Mouse (Mus musculus) embryonic facial prominence, embryonic 10.5 days (tissue): ENCODE data around the gene Arl10. TPM values are rescaled to one million over a fixed set of nuclear protein-coding genes. Genes with fewer than 3 reads are reported as not detected.

ENCODE experiments used
- microRNA-seq: library from miRNA; unstranded; fragments of <30 nt; microRNA quantifications from one replicate; pipeline ENCODE4, GENCODE M21; 2017
- polyA plus RNA-seq: library from polyadenylated mRNA; unstranded; fragments of >200 nt; fragmentation: Nextera tagmentation; extraction: Ambion mirVana; gene quantifications from 2 replicates; pipeline ENCODE4 v1.2.1, GENCODE M21; 2016

Gene Arl10
- polyA plus RNA-seq, 1 experiment from 2014 or later: 29.6 TPM

Small RNAs within 50 kb of the gene (microRNA-seq; reads per million reads assigned to microRNA genes)
- gene Gm24195: not detected

Other genes starting within 250 kb of the Arl10 start
- 5.0 and 6.9 TPM in 2 replicates for gene Cplx2, start 203.7 kb upstream of the Arl10 start, polyA plus RNA-seq
- 190 and 194 TPM in 2 replicates for gene Thoc3, start 106.2 kb upstream of the Arl10 start, polyA plus RNA-seq
- 20.4 and 21.0 TPM in 2 replicates for gene Simc1, start 71.2 kb upstream of the Arl10 start, polyA plus RNA-seq
- gene 4833439L19Rik, start 9.6 kb upstream of the Arl10 start, polyA plus RNA-seq: 200 and 207 TPM in 2 replicates
- gene Nop16, start 15.1 kb downstream of the Arl10 start, polyA plus RNA-seq: 112 and 117 TPM in 2 replicates
- 144 and 154 TPM in 2 replicates for gene Higd2a, start 15.2 kb downstream of the Arl10 start, polyA plus RNA-seq
- gene Cltb, start 36.3 kb downstream of the Arl10 start, polyA plus RNA-seq: 14.2 and 16.9 TPM in 2 replicates
- 83.4 and 86.7 TPM in 2 replicates for gene Faf2, start 46.8 kb downstream of the Arl10 start, polyA plus RNA-seq
- 87.6 and 105 TPM in 2 replicates for gene Rnf44, start 118.9 kb downstream of the Arl10 start, polyA plus RNA-seq
- 0.05 and 0.15 TPM in 2 replicates for gene Cdhr2, start 126.4 kb downstream of the Arl10 start, polyA plus RNA-seq
- 0.66 and 0.94 TPM in 2 replicates for gene Gprin1, start 174.9 kb downstream of the Arl10 start, polyA plus RNA-seq
- gene Sncb, start 191.6 kb downstream of the Arl10 start, polyA plus RNA-seq: 0.79 and 1.3 TPM in 2 replicates
- not detected in 2 replicates for gene Eif4e1b, start 209.0 kb downstream of the Arl10 start, polyA plus RNA-seq
- 9.7 and 10.9 TPM in 2 replicates for gene Tspan17, start 214.4 kb downstream of the Arl10 start, polyA plus RNA-seq